ENCODE assay signal across 9 mouse cellular contexts in the genomic region with DNA sequence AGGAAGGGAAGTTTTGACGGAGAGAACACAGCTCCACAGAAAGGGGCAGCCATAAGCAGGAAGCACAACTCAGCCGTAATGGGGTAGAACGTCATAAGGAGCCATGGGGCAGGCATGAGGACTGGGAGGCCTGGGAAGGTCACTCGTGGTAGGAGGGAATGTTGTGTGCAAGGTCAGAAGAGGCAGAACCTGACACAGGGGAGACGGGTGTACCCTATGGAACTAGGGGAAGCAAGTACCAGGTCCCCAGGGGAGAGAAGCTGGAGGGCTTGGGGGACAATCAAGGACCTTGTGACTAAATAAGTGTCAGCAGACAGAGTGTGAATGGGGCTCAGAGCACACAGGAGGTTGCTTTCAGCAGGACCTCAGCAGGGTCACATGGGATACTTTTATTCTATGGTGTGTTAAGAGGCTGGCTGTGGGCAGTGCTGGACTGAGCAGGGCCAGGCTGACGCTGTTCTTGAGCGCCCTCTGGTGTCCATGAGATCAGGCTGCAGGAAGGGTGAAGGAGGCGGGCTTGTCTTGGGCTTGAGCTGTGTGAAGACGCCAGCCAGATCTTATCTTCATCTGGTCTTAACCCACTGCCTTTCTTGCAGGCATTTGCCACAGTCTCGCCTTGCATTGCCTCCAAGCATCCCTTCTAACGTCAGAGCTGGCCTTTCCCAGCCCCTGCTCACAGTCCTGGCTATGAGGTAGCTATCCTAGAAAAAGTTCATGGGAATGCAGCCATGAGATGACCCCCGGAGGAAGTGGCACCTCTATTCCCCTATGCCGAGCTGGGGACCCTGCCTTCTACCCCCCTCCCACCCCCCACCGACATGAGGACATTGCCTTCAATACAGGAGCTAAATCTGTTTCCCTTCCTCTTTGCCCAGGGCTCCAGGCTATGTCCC. TPM values are rescaled to one million over a fixed set of nuclear protein-coding genes. Genes with fewer than 3 reads are reported as not detected.
DNase-seq lines count a peak whose midpoint lies in the region; ATAC-seq and TF ChIP-seq lines count a peak whose summit lies in the region.
"Had no signal": no experiment of that assay in that cellular context is flagged by ENCODE, and none has a peak within 500 bp of the region (broad histone marks: within the 10 kb centered on the region; RNA-seq: fewer than 3 reads in every experiment).

No protein-coding gene starts in this region.

- peak; percentile 51 for DNase-seq in ES-E14 (ENCODE audit: low read depth, low spot score)
- peak; percentile 17 for DNase-seq in c-Kit-negative CD71-positive TER-119-positive erythroid progenitor cells, embryonic 14.5 days (ENCODE audit: low read depth, low spot score)
- DNase-seq in forebrain, embryonic 11.5 days (ENCODE audit: low spot score), result peak; percentile 86
- peak; percentile 73 for DNase-seq in heart, postnatal 4 days
- DNase-seq in layer of hippocampus, adult 2 months (ENCODE audit: low spot score in 2 of 2), result peak; percentile 72 to 83
- DNase-seq in lung, embryonic 14.5 days, result peak; percentile 86
- peak; percentile 75 for DNase-seq in thymus, postnatal 4 days

- H3K27me3 ChIP-seq in forebrain, embryonic 11.5 days (ENCODE audit: control insufficient read depth, insufficient read depth, low read length), result no peaks in the 10 kb centered on the region
- no peaks in the 10 kb centered on the region for H3K27me3 ChIP-seq in lung, embryonic 14.5 days (ENCODE audit: insufficient read depth, low read length)

- no peaks in the 10 kb centered on the region for H3K36me3 ChIP-seq in ES-E14 (ENCODE audit: control insufficient read depth, insufficient read depth, low read length, poor library complexity, severe bottlenecking)
- H3K36me3 ChIP-seq in forebrain, embryonic 11.5 days (ENCODE audit: control insufficient read depth, insufficient read depth, low read length), result no peaks in the 10 kb centered on the region
- no peaks in the 10 kb centered on the region for H3K36me3 ChIP-seq in lung, embryonic 14.5 days (ENCODE audit: insufficient read depth)

- TF ChIP-seq CTCF in layer of hippocampus, adult 2 months (conservative IDR thresholded peaks at IDR 0.05), result peak; percentile 87
- TF ChIP-seq CTCF in lung, embryonic 14.5 days (IDR thresholded peaks at IDR 0.05; ENCODE audit: low read depth), result peak; percentile 91

- no peaks in the 10 kb centered on the region for H3K9me3 ChIP-seq in ES-E14 (ENCODE audit: control insufficient read depth, insufficient read depth, low read depth, low read length)
- H3K9me3 ChIP-seq in forebrain, embryonic 11.5 days (ENCODE audit: control insufficient read depth, low read length), result no peaks in the 10 kb centered on the region
- H3K9me3 ChIP-seq in lung, embryonic 14.5 days (ENCODE audit: low read depth, low read length), result no peaks in the 10 kb centered on the region

- peak; percentile 88 for ATAC-seq in forebrain, embryonic 11.5 days (replicated peaks; ENCODE audit: low FRiP score)
- ATAC-seq in lung, embryonic 14.5 days (ENCODE audit: insufficient read depth), result peak; percentile 93
- ATAC-seq in neutrophil, adult 5-6 weeks (ENCODE audit: extremely low read depth, insufficient number of reproducible peaks, low FRiP score, poor library complexity, severe bottlenecking), result peak; percentile 42; the same call in 1 of the 2 replicates

- H3K9ac ChIP-seq in ES-E14 (ENCODE audit: insufficient read depth, low read depth, low read length, poor library complexity, severe bottlenecking), result no peak overlapping the region
- no peak overlapping the region for H3K9ac ChIP-seq in forebrain, embryonic 11.5 days (ENCODE audit: low read length)
- H3K9ac ChIP-seq in lung, embryonic 14.5 days, result no peak overlapping the region

- peaks cover 0 to 1% of the 10 kb centered on the region in 2 experiments; a peak in 1 of 4 replicates for H3K4me1 ChIP-seq in ES-E14 (ENCODE audit: control insufficient read depth in 2 of 2, insufficient read depth in 2 of 2, low read length in 2 of 2, poor library complexity in 1 of 2)
- no peaks in the 10 kb centered on the region for H3K4me1 ChIP-seq in forebrain, embryonic 11.5 days (replicated peaks; ENCODE audit: control insufficient read depth, insufficient read depth, low read length)
- H3K4me1 ChIP-seq in lung, embryonic 14.5 days (ENCODE audit: insufficient read depth), result no peaks in the 10 kb centered on the region

- no peak overlapping the region for H3K4me2 ChIP-seq in forebrain, embryonic 11.5 days (ENCODE audit: low read depth, low read length, severe bottlenecking)
- no peak overlapping the region for H3K4me2 ChIP-seq in lung, embryonic 14.5 days

- in situ Hi-C loops in ES-E14 (cut with MboI; ENCODE audit: low sequenced_read_pairs in 2 of 2, unreplicated experiment in 2 of 2), result no loop called here

- WGBS in forebrain, embryonic 11.5 days, result 33% methylated on average over 14 of the region's 14 CpGs
- WGBS in lung, embryonic 14.5 days, result 25% methylated on average over 14 of the region's 14 CpGs

- H3K27ac ChIP-seq in ES-E14 (ENCODE audit: insufficient read depth, low read depth, low read length, poor library complexity, severe bottlenecking), result no peak overlapping the region
- no peak overlapping the region for H3K27ac ChIP-seq in forebrain, embryonic 11.5 days (ENCODE audit: low read depth, low read length)
- H3K27ac ChIP-seq in layer of hippocampus, adult 2 months, result no peak overlapping the region
- H3K27ac ChIP-seq in lung, embryonic 14.5 days (ENCODE audit: low read depth), result no peak overlapping the region

- H3K4me3 ChIP-seq in ES-E14 (ENCODE audit: insufficient read depth in 1 of 2, low read depth in 1 of 2, low read length in 2 of 2, poor library complexity in 1 of 2, severe bottlenecking in 1 of 2), result no peak overlapping the region
- H3K4me3 ChIP-seq in forebrain, embryonic 11.5 days (ENCODE audit: low read depth, low read length), result no peak overlapping the region
- H3K4me3 ChIP-seq in layer of hippocampus, adult 2 months, result no peak overlapping the region
- H3K4me3 ChIP-seq in lung, embryonic 14.5 days (ENCODE audit: low read depth, low read length), result no peak overlapping the region
- H3K4me3 ChIP-seq: myocyte had no signal

TF ChIP-seq in ES-E14, 5 proteins besides CTCF, POLR2A, EP300 and RAD21:
- TF ChIP-seq ZC3H11A (IDR thresholded peaks at IDR 0.05; ENCODE audit: borderline replicate concordance, low read depth, low read length), result 0 out of 2 replicates have a peak, but pooled peaks have one; percentile 25
- TF ChIP-seq CHD2 (IDR thresholded peaks at IDR 0.05; ENCODE audit: low read depth, low read length), result no peak

RNA-seq across cellular contexts. Expression of gene Klk15, which starts 13.7 kb away (rescaled TPM):
- not detected in 2 replicates for total RNA-seq in ES-E14 (2012; rRNA removed)
- not detected in 2 replicates for polyA plus RNA-seq in forebrain, embryonic 11.5 days (2014; fragmentation: Nextera tagmentation; extraction: Ambion mirVana)
- not detected for total RNA-seq in heart, postnatal 4 days (2021)
- not detected for total RNA-seq in layer of hippocampus, adult 2 months (2021)
- not detected in 2 replicates for polyA plus RNA-seq in lung, embryonic 14.5 days (2014; fragmentation: Nextera tagmentation; extraction: Ambion mirVana)
- total RNA-seq in neutrophil, adult 5-6 weeks (2017), result not detected in 2 replicates
- polyA plus RNA-seq: myocyte had no signal

RNA-seq across cellular contexts. Expression of gene Klk1b8, which starts 30.7 kb away (rescaled TPM):
- not detected in 2 replicates for total RNA-seq in ES-E14 (2012; rRNA removed)
- polyA plus RNA-seq in forebrain, embryonic 11.5 days (2014; fragmentation: Nextera tagmentation; extraction: Ambion mirVana), result not detected in 2 replicates
- not detected for total RNA-seq in heart, postnatal 4 days (2021)
- total RNA-seq in layer of hippocampus, adult 2 months (2021), result not detected
- polyA plus RNA-seq in lung, embryonic 14.5 days (2014; fragmentation: Nextera tagmentation; extraction: Ambion mirVana), result not detected in 2 replicates
- not detected in 2 replicates for total RNA-seq in neutrophil, adult 5-6 weeks (2017)
- polyA plus RNA-seq: myocyte had no signal

RNA-seq across cellular contexts. Expression of gene Klk4, which starts 38.8 kb away (rescaled TPM):
- total RNA-seq in ES-E14 (2012; rRNA removed), result not detected in 2 replicates
- polyA plus RNA-seq in forebrain, embryonic 11.5 days (2014; fragmentation: Nextera tagmentation; extraction: Ambion mirVana), result not detected in 2 replicates
- not detected for total RNA-seq in heart, postnatal 4 days (2021)
- total RNA-seq in layer of hippocampus, adult 2 months (2021), result not detected
- polyA plus RNA-seq in lung, embryonic 14.5 days (2014; fragmentation: Nextera tagmentation; extraction: Ambion mirVana), result not detected in 2 replicates
- total RNA-seq in neutrophil, adult 5-6 weeks (2017), result not detected in 2 replicates

RNA-seq across cellular contexts. Expression of gene Klk1b1, which starts 46.7 kb away (rescaled TPM):
- not detected in 2 replicates for total RNA-seq in ES-E14 (2012; rRNA removed)
- not detected in 2 replicates for polyA plus RNA-seq in forebrain, embryonic 11.5 days (2014; fragmentation: Nextera tagmentation; extraction: Ambion mirVana)
- total RNA-seq in heart, postnatal 4 days (2021), result not detected
- not detected for total RNA-seq in layer of hippocampus, adult 2 months (2021)
- polyA plus RNA-seq in lung, embryonic 14.5 days (2014; fragmentation: Nextera tagmentation; extraction: Ambion mirVana), result not detected in 2 replicates
- not detected in 2 replicates for total RNA-seq in neutrophil, adult 5-6 weeks (2017)
- polyA plus RNA-seq: myocyte had no signal

RNA-seq across cellular contexts. Expression of gene Klk1b9, which starts 56.1 kb away (rescaled TPM):
- total RNA-seq in ES-E14 (2012; rRNA removed), result not detected in 2 replicates
- not detected in 2 replicates for polyA plus RNA-seq in forebrain, embryonic 11.5 days (2014; fragmentation: Nextera tagmentation; extraction: Ambion mirVana)
- not detected for total RNA-seq in heart, postnatal 4 days (2021)
- not detected for total RNA-seq in layer of hippocampus, adult 2 months (2021)
- not detected in 2 replicates for polyA plus RNA-seq in lung, embryonic 14.5 days (2014; fragmentation: Nextera tagmentation; extraction: Ambion mirVana)
- total RNA-seq in neutrophil, adult 5-6 weeks (2017), result not detected in 2 replicates
- polyA plus RNA-seq: myocyte had no signal

Comparison
In these comparisons a context has a peak if more than half of its experiments do, and no peak if none do; other contexts are left out.
1. DNase-seq: peak in every context shown above with its lines; median percentile 86 in forebrain, embryonic 11.5 days; 86 in lung, embryonic 14.5 days; 78 in layer of hippocampus, adult 2 months; 75 in thymus, postnatal 4 days; 73 in heart, postnatal 4 days; 51 in ES-E14; 17 in c-Kit-negative CD71-positive TER-119-positive erythroid progenitor cells, embryonic 14.5 days.
2. ATAC-seq: peak in every context shown above with its lines; median percentile 93 in lung, embryonic 14.5 days; 88 in forebrain, embryonic 11.5 days; 42 in neutrophil, adult 5-6 weeks.